Mouse (Mus musculus) cerebellum, adult 2 months (tissue): ENCODE measurements at regions not wholly inside any gene's neighbourhood (a gene's known extent, or its start where the extent isn't known, plus 50 kb on each side); places are given as distances from the start of the nearest gene placed in this dataset.
A peak's percentile ranks its signal among the peaks of the same experiment; 100 is the strongest.

Source experiments
- DNase-seq, 2 experiments: peaks; one replicate each; pipeline ENCODE4 v3.0.0; 2021
- H3K27ac ChIP-seq: fragments of 200-500 bp; 2 replicates; pipeline ENCODE4 v1.5.1; 2012; ENCODE audit warnings: low read length, control low read depth, inconsistent platforms; ENCODE audit not compliant: insufficient read depth
- H3K27me3 ChIP-seq: fragments of 200-500 bp; 2 replicates; pipeline ENCODE4 v1.6.1; 2012; ENCODE audit warnings: inconsistent platforms, mild to moderate bottlenecking, low read length, moderate library complexity; ENCODE audit not compliant: control insufficient read depth, insufficient read depth
- H3K4me1 ChIP-seq: fragments of 200-500 bp; 2 replicates; pipeline ENCODE4 v1.6.1; 2011; ENCODE audit warnings: low read length; ENCODE audit not compliant: control insufficient read depth, insufficient read depth
- H3K4me3 ChIP-seq: fragments of 200-500 bp; replicated peaks from 2 replicates; pipeline ENCODE3; 2011; ENCODE audit warnings: mild to moderate bottlenecking, low read depth, low read length, control low read depth; ENCODE audit not compliant: insufficient read depth
- CTCF ChIP-seq: fragments of 200-500 bp; IDR thresholded peaks from 2 replicates; pipeline ENCODE4 v1.5.1; 2011; ENCODE audit warnings: low read depth, mild to moderate bottlenecking, control low read depth, low read length, moderate library complexity, borderline replicate concordance; ENCODE audit not compliant: insufficient read depth
- POLR2A ChIP-seq: fragments of 200-500 bp; IDR thresholded peaks from 2 replicates; pipeline ENCODE4 v1.6.1; 2011; ENCODE audit warnings: low read length, control low read depth, borderline replicate concordance; ENCODE audit not compliant: insufficient read depth
- WGBS: fragments of 180-500 bp; shearing (Covaris S2); methylation state at CpG from one replicate; pipeline ENCODE4 v1.1.7; 2018; 5-methylcytosine and 5-hydroxymethylcytosine counted together

DNA sequence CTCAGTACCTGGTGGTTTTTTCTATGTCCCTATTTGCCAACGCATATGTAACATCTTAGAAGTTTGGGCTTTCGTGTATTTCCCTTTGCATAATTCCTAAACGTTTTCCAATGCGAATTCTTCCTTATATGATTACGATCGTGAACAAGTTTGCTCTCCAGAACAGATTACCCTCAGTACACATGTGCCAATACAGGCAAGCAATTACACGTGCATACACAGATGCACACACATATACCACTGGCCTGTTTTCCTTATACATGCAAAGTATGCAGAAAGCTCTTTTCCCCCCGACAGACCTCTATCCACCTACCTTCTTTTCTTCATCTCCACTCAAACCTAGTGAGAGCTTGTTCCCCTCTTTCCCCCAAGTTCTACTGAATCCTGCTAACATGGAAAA lies 144.1 kb downstream of the Csl start:
- TF ChIP-seq CTCF = no peak
- TF ChIP-seq POLR2A = no peak
- Histone ChIP-seq H3K27me3 (no peaks in the 10 kb centered on the region), H3K4me1 (no peaks in the 10 kb centered on the region), H3K27ac (no peak overlapping the region), H3K4me3 (no peak overlapping the region)
- WGBS = 92% methylated on average over 8 of the region's 8 CpGs
- no peak for DNase-seq

DNA sequence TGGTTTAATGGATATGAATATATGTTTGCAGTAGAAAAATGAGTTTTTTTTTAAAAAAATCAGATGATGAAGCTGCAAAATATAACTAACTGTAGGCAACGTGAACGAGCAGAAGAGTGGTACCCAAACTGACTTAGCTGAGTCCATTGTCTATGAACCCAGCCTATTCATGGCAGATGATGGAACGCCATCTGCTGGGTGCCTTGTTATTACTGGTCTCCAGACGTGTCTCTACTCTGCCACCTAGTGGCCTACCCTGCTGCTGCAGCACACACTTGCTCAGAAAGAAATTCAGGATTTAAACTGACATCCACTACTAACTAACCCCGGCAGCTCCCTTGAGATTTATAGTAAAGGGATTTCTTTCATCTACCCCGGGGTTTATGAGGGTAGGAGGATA lies 143.7 kb downstream of the Csl start:
- DNase-seq = peak; percentile 61 to 62
- 8% methylated on average over 6 of the region's 6 CpGs for WGBS
- peak; percentile 94 for TF ChIP-seq CTCF
- TF ChIP-seq POLR2A = no peak
- Histone ChIP-seq H3K4me1 (no peaks in the 10 kb centered on the region), H3K27ac (no peak overlapping the region), H3K27me3 (no peaks in the 10 kb centered on the region), H3K4me3 (no peak overlapping the region)

DNA sequence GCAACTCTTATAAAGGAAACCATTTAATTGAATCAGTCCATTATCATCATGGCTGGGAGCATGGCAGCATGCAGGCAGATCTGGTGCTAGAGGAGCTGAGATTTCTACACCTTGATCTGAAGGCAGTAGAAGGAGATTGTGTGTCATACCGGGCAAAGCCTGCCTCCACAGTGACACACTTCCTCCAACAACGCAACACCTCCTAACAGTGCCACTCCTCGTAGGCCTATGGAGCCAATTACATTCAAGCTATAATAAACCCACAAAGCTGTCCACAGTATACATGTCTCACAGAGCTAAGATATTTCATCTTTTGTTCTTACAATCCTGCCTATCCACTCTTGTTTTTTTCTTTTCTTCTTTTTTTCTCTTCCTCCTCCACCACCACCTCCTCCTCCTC lies 141.8 kb downstream of the Csl start:
- 85% methylated on average over 3 of the region's 3 CpGs for WGBS
- DNase-seq = no peak

DNA sequence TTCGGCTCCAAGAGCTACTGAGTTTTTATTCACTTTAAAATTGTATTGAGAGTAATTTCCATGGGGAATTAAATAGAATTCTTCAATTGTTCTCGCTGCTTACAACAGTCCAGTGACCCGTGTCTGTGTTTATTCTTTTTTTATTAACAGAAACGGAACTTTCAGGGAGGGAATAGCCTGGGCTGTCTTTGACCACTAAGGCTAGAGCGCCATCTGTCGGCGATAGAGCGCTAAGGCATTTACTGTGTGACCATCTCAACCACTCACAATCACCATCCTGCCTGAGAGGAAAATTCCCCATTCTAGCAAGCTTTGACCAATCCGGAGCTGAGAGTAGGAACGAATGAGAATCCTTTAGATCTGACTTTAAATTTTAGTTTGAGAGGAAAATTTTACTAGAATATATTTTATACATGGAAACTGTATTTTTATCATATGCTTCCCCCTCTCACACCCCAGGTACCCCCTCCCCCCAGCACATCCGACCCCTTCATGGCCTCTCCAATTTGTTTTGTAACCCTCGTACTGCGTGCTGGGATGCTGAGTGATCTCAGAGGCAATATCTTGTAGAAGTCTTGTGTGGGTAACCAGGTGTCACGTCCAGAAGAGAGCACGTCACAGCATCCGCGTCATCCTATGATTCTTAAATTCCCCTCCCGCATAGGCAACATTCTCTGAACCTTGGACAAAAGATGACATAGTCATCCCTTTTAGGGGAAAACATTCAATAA lies 139.9 kb downstream of the Csl start:
- peak; percentile 59 to 65 for DNase-seq
- Histone ChIP-seq H3K4me1 (no peaks in the 10 kb centered on the region), H3K27ac (no peak overlapping the region), H3K4me3 (no peak overlapping the region), H3K27me3 (no peaks in the 10 kb centered on the region)
- peak; percentile 90 for TF ChIP-seq CTCF
- TF ChIP-seq POLR2A = no peak
- 44% methylated on average over 18 of the region's 18 CpGs for WGBS

More for the DNA sequence above, 141.8 kb downstream of the Csl start:
- TF ChIP-seq CTCF (no peak), POLR2A (no peak)
- Histone ChIP-seq H3K27me3 (no peaks in the 10 kb centered on the region), H3K27ac (no peak overlapping the region), H3K4me1 (no peaks in the 10 kb centered on the region), H3K4me3 (no peak overlapping the region)

DNA sequence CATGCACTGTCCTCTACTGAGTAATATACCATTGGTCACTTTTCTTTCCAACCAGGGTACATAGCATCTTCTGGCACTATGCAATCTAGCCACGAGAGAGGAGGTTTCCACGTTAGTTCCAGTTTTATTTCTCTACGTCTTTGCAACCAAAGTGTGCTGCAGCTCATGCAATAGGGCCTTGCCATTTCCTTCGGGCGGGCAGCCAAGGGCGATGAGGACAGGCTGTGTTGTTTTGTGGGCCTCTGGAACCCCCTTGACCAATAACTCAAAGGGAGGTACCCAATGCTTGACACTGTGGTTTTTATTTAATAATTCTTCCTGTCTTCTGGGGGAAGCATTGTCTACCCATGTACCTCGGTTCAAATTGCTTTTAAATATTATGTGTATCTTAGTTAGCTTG lies 139.0 kb downstream of the Csl start:
- Histone ChIP-seq H3K4me1 (no peaks in the 10 kb centered on the region), H3K4me3 (no peak overlapping the region), H3K27me3 (no peaks in the 10 kb centered on the region), H3K27ac (no peak overlapping the region)
- 79% methylated on average over 7 of the region's 7 CpGs for WGBS
- no peak for TF ChIP-seq POLR2A
- TF ChIP-seq CTCF = no peak
- no peak for DNase-seq

DNA sequence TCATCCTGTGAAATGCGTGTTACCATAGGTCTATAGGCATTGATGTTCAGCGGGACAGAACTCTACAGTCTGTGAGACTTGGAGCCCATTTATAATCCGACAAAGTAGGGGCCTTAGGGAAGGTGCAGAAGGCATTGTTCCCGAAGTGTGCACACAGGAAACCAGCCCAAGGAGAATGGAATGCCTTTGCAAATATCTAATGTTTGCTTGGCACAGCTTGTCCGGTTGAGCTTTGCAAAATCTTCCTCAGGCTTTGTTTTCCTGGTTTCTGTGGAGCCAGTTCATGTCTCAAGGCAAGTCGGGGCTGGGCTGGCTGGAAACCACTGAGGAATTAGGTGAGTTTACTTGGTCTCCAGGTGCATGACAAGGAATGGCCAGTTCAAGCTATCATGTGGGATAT lies 132.1 kb downstream of the Csl start:
- TF ChIP-seq CTCF (no peak), POLR2A (no peak)
- 81% methylated on average over 6 of the region's 6 CpGs for WGBS

DNA sequence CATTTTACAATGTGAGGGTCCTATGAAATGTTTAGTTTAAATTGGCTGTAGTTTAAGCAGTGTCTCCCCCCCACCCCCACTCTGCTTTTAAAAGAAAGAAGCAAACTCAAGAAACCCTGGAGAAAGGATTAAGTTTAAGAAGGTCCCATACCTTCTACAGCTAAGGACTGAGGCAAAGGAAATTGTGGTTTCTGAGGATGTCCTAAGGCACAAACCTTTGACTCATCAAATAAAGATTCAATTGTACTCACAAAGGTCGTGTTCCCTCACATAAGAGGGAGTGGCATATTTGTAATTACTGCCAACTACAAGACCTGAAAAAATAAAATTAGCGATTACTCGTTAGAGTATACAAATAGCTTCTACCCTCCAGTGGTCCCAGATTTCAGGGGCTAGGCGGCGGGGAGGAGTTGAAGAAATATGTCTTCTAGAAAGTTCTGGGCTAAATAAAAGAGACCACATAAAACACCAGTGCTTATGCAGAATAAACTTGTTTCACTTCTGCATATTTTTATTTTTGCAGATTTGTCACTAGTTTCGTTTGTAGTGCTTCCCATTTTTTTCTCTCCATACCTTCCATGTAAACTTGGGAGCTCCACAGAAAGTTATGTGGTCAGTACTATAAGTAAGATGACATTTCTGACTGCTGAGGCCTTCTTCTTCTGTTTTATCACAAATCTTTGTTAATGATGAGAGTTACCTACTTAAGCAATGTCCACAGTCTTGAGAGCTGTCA lies 127.0 kb downstream of the Csl start:
- Histone ChIP-seq H3K27ac (no peak overlapping the region), H3K4me3 (no peak overlapping the region), H3K4me1 (no peaks in the 10 kb centered on the region), H3K27me3 (no peaks in the 10 kb centered on the region)
- DNase-seq = no peak
- TF ChIP-seq CTCF (no peak), POLR2A (no peak)
- 87% methylated on average over 6 of the region's 6 CpGs for WGBS

More for the DNA sequence above, 132.1 kb downstream of the Csl start:
- H3K4me3 ChIP-seq = no peak overlapping the region
- no peaks in the 10 kb centered on the region for H3K27me3 ChIP-seq
- H3K4me1 ChIP-seq = no peaks in the 10 kb centered on the region
- no peak for DNase-seq
- no peak overlapping the region for H3K27ac ChIP-seq

DNA sequence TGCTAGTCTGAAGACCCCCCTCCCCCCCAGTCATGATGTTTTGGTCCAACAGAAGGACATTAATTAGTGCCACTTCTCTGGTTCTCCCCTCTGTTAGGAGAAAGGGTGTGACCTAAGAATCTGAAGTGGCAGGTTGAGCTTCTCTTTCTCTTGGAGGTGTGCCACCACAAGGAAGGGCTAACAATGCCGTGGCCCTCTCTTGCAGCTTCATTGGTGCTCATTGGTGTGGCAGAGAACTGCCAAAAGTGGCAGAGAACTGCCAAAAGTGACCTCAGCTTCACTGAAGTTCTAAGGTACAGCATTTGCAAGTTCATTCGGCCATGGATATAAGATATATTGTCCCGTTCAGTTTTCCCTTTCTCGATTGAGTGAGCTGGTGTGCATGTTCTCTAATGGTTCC lies 123.7 kb downstream of the Csl start:
- TF ChIP-seq CTCF (no peak), POLR2A (no peak)
- Histone ChIP-seq H3K4me1 (peaks cover 4% of the 10 kb centered on the region; the same call in 1 of the 2 replicates), H3K27me3 (no peaks in the 10 kb centered on the region; the same call in 1 of the 2 replicates), H3K4me3 (no peak overlapping the region), H3K27ac (no peak overlapping the region)
- DNase-seq = no peak
- 41% methylated on average over 4 of the region's 4 CpGs for WGBS
